Mouse (Mus musculus): ENCODE results near the gene Tjp1.

Tjp1 gene

GRCm38 (mm10) chr7:65527071-65528007, at the start of gene Tjp1:
TSS of gene Tjp1 (minus strand) at chr7:65527781.
- in situ Hi-C loops (cut with MboI; ENCODE audit: low sequenced_read_pairs): no loop called here

- in situ Hi-C loops (cut with MboI; ENCODE audit: low sequenced_read_pairs): no loop called here
Observed at GRCm38 (mm10) chr7:65577118-65577517, 49.5 kb upstream of the Tjp1 start.

GRCm38 (mm10) chr7:65572731-65573130, 45.1 kb upstream of the Tjp1 start:
- in situ Hi-C loops (cut with MboI; ENCODE audit: low sequenced_read_pairs): no loop called here

- in situ Hi-C loops (cut with MboI; ENCODE audit: low sequenced_read_pairs): no loop called here
Observed at GRCm38 (mm10) chr7:65570691-65571090, 43.1 kb upstream of the Tjp1 start.

- in situ Hi-C loops (cut with MboI; ENCODE audit: low sequenced_read_pairs): no loop called here
Observed at GRCm38 (mm10) chr7:65555996-65556395, 28.4 kb upstream of the Tjp1 start.

GRCm38 (mm10) chr7:65545741-65546140, 18.2 kb upstream of the Tjp1 start:
- in situ Hi-C loops (cut with MboI; ENCODE audit: low sequenced_read_pairs): no loop called here

- in situ Hi-C loops (cut with MboI; ENCODE audit: low sequenced_read_pairs): no loop called here
Observed at GRCm38 (mm10) chr7:65532689-65533088, 5.1 kb upstream of the Tjp1 start.

- in situ Hi-C loops (cut with MboI; ENCODE audit: low sequenced_read_pairs): no loop called here
Observed at GRCm38 (mm10) chr7:65523116-65523515, 4.5 kb downstream of the Tjp1 start.

- in situ Hi-C loops (cut with MboI; ENCODE audit: low sequenced_read_pairs): no loop called here
Observed at GRCm38 (mm10) chr7:65522490-65522889, 5.1 kb downstream of the Tjp1 start.

GRCm38 (mm10) chr7:65520622-65521021, 7.0 kb downstream of the Tjp1 start:
- in situ Hi-C loops (cut with MboI; ENCODE audit: low sequenced_read_pairs): no loop called here

- in situ Hi-C loops (cut with MboI; ENCODE audit: low sequenced_read_pairs): no loop called here
Observed at GRCm38 (mm10) chr7:65519788-65520563, 7.6 kb downstream of the Tjp1 start.

- in situ Hi-C loops (cut with MboI; ENCODE audit: low sequenced_read_pairs): no loop called here
Observed at GRCm38 (mm10) chr7:65516903-65517302, 10.7 kb downstream of the Tjp1 start.

GRCm38 (mm10) chr7:65513451-65514179, 14.0 kb downstream of the Tjp1 start:
- in situ Hi-C loops (cut with MboI; ENCODE audit: low sequenced_read_pairs): no loop called here

GRCm38 (mm10) chr7:65509357-65509756, 18.2 kb downstream of the Tjp1 start:
- in situ Hi-C loops (cut with MboI; ENCODE audit: low sequenced_read_pairs): no loop called here

GRCm38 (mm10) chr7:65507341-65507740, 20.2 kb downstream of the Tjp1 start:
- in situ Hi-C loops (cut with MboI; ENCODE audit: low sequenced_read_pairs): no loop called here

GRCm38 (mm10) chr7:65502486-65503322, 24.9 kb downstream of the Tjp1 start:
- in situ Hi-C loops (cut with MboI; ENCODE audit: low sequenced_read_pairs): no loop called here

- in situ Hi-C loops (cut with MboI; ENCODE audit: low sequenced_read_pairs): no loop called here
Observed at GRCm38 (mm10) chr7:65500746-65501145, 26.8 kb downstream of the Tjp1 start.

GRCm38 (mm10) chr7:65497733-65498583, 29.6 kb downstream of the Tjp1 start:
- in situ Hi-C loops (cut with MboI; ENCODE audit: low sequenced_read_pairs): no loop called here

GRCm38 (mm10) chr7:65490526-65490925, 37.1 kb downstream of the Tjp1 start:
- in situ Hi-C loops (cut with MboI; ENCODE audit: low sequenced_read_pairs): no loop called here

Measured in CH12F3 (cell line).